In the genomic region with DNA sequence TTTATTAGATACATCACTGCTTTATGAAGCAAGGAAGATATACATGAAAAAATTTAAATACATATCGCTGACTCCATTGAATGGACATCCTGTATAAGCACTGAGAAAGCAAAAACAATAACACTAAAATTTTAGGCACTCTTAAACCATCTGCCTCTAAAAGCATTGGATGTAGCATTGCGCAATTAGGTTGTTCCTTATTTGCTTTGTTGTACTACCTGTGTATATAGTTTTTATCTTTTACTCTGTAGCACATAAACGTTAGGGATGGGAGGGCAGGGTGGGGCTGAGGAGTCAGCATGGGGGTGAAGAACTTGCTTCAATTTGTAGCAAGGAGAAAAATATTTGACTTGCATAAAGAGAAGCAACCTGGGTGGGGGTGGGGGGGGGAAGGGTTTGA, we compare ENCODE assay signal across 15 mouse cellular contexts. TPM values are rescaled to one million over a fixed set of nuclear protein-coding genes. Genes with fewer than 3 reads are reported as not detected.
DNase-seq lines count a peak whose midpoint lies in the region; ATAC-seq and TF ChIP-seq lines count a peak whose summit lies in the region.
"Had no signal": no experiment of that assay in that cellular context is flagged by ENCODE, and none has a peak within 500 bp of the region (broad histone marks: within the 10 kb centered on the region; RNA-seq: fewer than 3 reads in every experiment).

No protein-coding gene starts in this region.

- TF ChIP-seq EP300 in heart, adult 2 months (IDR thresholded peaks at IDR 0.05; ENCODE audit: insufficient read depth, low read depth, low read length): no peak

- TF ChIP-seq POLR2A in heart, adult 2 months (IDR thresholded peaks at IDR 0.05; ENCODE audit: insufficient read depth, low read depth, low read length): no peak

- no peaks in the 10 kb centered on the region for H3K9me3 ChIP-seq in erythroblast, embryonic 14.5 days (ENCODE audit: control insufficient read depth, low read length)
- no peaks in the 10 kb centered on the region for H3K9me3 ChIP-seq in liver, embryonic 12.5 days (replicated peaks)
- no peaks in the 10 kb centered on the region for H3K9me3 ChIP-seq in midbrain, embryonic 13.5 days
- H3K9me3 ChIP-seq: embryonic facial prominence, embryonic 13.5 days; G1E; intestine, embryonic 15.5 days had no signal

- H3K4me2 ChIP-seq in liver, embryonic 12.5 days: peak overlapping the region; percentile 19; the same call in 1 of the 2 replicates
- H3K4me2 ChIP-seq in midbrain, embryonic 13.5 days (replicated peaks): peak overlapping the region; percentile 33
- H3K4me2 ChIP-seq: intestine, embryonic 15.5 days had no signal

- H3K4me1 ChIP-seq in erythroblast, embryonic 14.5 days (ENCODE audit: control insufficient read depth): peaks cover 43% of the 10 kb centered on the region
- peaks cover 43% of the 10 kb centered on the region for H3K4me1 ChIP-seq in liver, embryonic 12.5 days
- peaks cover 52% of the 10 kb centered on the region for H3K4me1 ChIP-seq in midbrain, embryonic 13.5 days (replicated peaks)
- peaks cover under 1% of the 10 kb centered on the region; the same call in 1 of the 2 replicates for H3K4me1 ChIP-seq in heart, adult 2 months (ENCODE audit: control insufficient read depth, insufficient read depth, low read length)

- no peaks in the 10 kb centered on the region; the same call in 1 of the 2 replicates for H3K79me2 ChIP-seq in heart, adult 2 months (replicated peaks; ENCODE audit: control insufficient read depth, insufficient read depth, low read length)

- H3K9ac ChIP-seq in liver, embryonic 12.5 days: no peak overlapping the region
- H3K9ac ChIP-seq in midbrain, embryonic 13.5 days (replicated peaks): no peak overlapping the region
- H3K9ac ChIP-seq in heart, adult 2 months (ENCODE audit: low read depth, low read length): no peak overlapping the region
- H3K9ac ChIP-seq: embryonic facial prominence, embryonic 13.5 days; intestine, embryonic 15.5 days; lung, embryonic 14.5 days had no signal

- H3K27ac ChIP-seq in liver, embryonic 12.5 days: no peak overlapping the region
- H3K27ac ChIP-seq in midbrain, embryonic 13.5 days: no peak overlapping the region
- H3K27ac ChIP-seq in heart, adult 2 months: no peak overlapping the region
- H3K27ac ChIP-seq: embryonic facial prominence, embryonic 13.5 days; intestine, embryonic 15.5 days had no signal

- H3K36me3 ChIP-seq in erythroblast, embryonic 14.5 days (ENCODE audit: control insufficient read depth): peaks cover 45% of the 10 kb centered on the region
- H3K36me3 ChIP-seq in liver, embryonic 12.5 days: peaks cover 29% of the 10 kb centered on the region
- no peaks in the 10 kb centered on the region for H3K36me3 ChIP-seq in midbrain, embryonic 13.5 days
- peaks cover 20% of the 10 kb centered on the region for H3K36me3 ChIP-seq in heart, adult 2 months (ENCODE audit: control insufficient read depth, insufficient read depth, low read length)
- H3K36me3 ChIP-seq: embryonic facial prominence, embryonic 13.5 days; intestine, embryonic 15.5 days had no signal

- intact Hi-C loops in heart, adult 2 months (cut with DNase I): loop anchor here (5.0 kb wide), 1 partner anchor 58 kb away; a partner anchor contains a TSS

- no peak for DNase-seq in liver
- peak; percentile 52 for DNase-seq in Muller cell, postnatal 12 days (ENCODE audit: inconsistent ontology term)
- DNase-seq in ovary, postnatal 10 days (ENCODE audit: low spot score): no peak
- DNase-seq in heart, adult 2 months: no peak
- DNase-seq: cerebellum, adult 11 months; kidney, postnatal 25 days; left cerebral cortex, postnatal 4 days; lung, embryonic 14.5 days had no signal

- H3K27me3 ChIP-seq in erythroblast, embryonic 14.5 days (ENCODE audit: control insufficient read depth): peaks cover 4% of the 10 kb centered on the region
- H3K27me3 ChIP-seq in liver, embryonic 12.5 days (replicated peaks): no peaks in the 10 kb centered on the region; the same call in 1 of the 2 replicates
- no peaks in the 10 kb centered on the region for H3K27me3 ChIP-seq in midbrain, embryonic 13.5 days
- no peaks in the 10 kb centered on the region for H3K27me3 ChIP-seq in heart, adult 2 months (ENCODE audit: control insufficient read depth, insufficient read depth, low read length)
- H3K27me3 ChIP-seq: embryonic facial prominence, embryonic 13.5 days; intestine, embryonic 15.5 days had no signal

- H3K4me3 ChIP-seq in erythroblast, embryonic 14.5 days (replicated peaks): peak overlapping the region; percentile 74
- no peak overlapping the region for H3K4me3 ChIP-seq in liver, embryonic 12.5 days
- H3K4me3 ChIP-seq in midbrain, embryonic 13.5 days (replicated peaks): peak overlapping the region; percentile 19; the same call in 1 of the 2 replicates
- H3K4me3 ChIP-seq in heart, adult 2 months: no peak overlapping the region
- H3K4me3 ChIP-seq: embryonic facial prominence, embryonic 13.5 days; intestine, embryonic 15.5 days had no signal

- ATAC-seq in erythroblast, adult 5-6 weeks (replicated peaks; ENCODE audit: low FRiP score, poor library complexity, severe bottlenecking): no peak
- ATAC-seq in liver, embryonic 12.5 days: no peak
- ATAC-seq in midbrain, embryonic 13.5 days: no peak
- ATAC-seq: intestine, embryonic 15.5 days had no signal

- 58% methylated on average over 3 of the region's 3 CpGs for WGBS in liver, embryonic 12.5 days (ENCODE audit: insufficient replicate concordance)
- WGBS in midbrain, embryonic 13.5 days: 75% methylated on average over 3 of the region's 3 CpGs
- WGBS in heart, adult 2 months: 51% methylated on average over 3 of the region's 3 CpGs

- no peak for TF ChIP-seq CTCF in heart, adult 2 months (IDR thresholded peaks at IDR 0.05)

RNA-seq across cellular contexts. Expression of a gene that starts 4.1 kb away (rescaled TPM):
- 6.9 and 7.0 TPM in 2 replicates for polyA plus RNA-seq in erythroblast, embryonic 14.5 days (2012)
- total RNA-seq in erythroblast, adult 5-6 weeks (2015; ENCODE audit: low replicate concordance): 256 and 258 TPM in 2 replicates
- 354 and 386 TPM in 2 replicates for total RNA-seq in erythroblast, adult 5-6 weeks (2017; ENCODE audit: low replicate concordance)
- 9.5 and 9.9 TPM in 2 replicates for polyA plus RNA-seq in liver, embryonic 12.5 days (2016; fragmentation: Nextera tagmentation; extraction: Ambion mirVana)
- polyA plus RNA-seq in midbrain, embryonic 13.5 days (2015; fragmentation: Nextera tagmentation; extraction: Ambion mirVana): 33.8 and 35.1 TPM in 2 replicates
- 10 to 100 TPM; 35.9 to 42.0 TPM for total RNA-seq in heart, adult 2 months (2021)
- 14.6 and 15.0 TPM in 2 replicates for polyA plus RNA-seq in heart, adult 2 months (2012; rRNA removed)

RNA-seq across cellular contexts. Expression of a gene that starts 25.9 kb away (rescaled TPM):
- 0.36 and 0.61 TPM in 2 replicates for polyA plus RNA-seq in erythroblast, embryonic 14.5 days (2012)
- total RNA-seq in erythroblast, adult 5-6 weeks (2015; ENCODE audit: low replicate concordance): 2.7 and 5.0 TPM in 2 replicates
- total RNA-seq in erythroblast, adult 5-6 weeks (2017; ENCODE audit: low replicate concordance): 2.1 and 8.3 TPM in 2 replicates
- 7.1 and 8.4 TPM in 2 replicates for polyA plus RNA-seq in liver, embryonic 12.5 days (2016; fragmentation: Nextera tagmentation; extraction: Ambion mirVana)
- 45.0 and 47.9 TPM in 2 replicates for polyA plus RNA-seq in midbrain, embryonic 13.5 days (2015; fragmentation: Nextera tagmentation; extraction: Ambion mirVana)
- total RNA-seq in heart, adult 2 months (2021): 1 to 10 TPM; 3.2 to 4.8 TPM
- 4.4 and 6.1 TPM in 2 replicates for polyA plus RNA-seq in heart, adult 2 months (2012; rRNA removed)

RNA-seq across cellular contexts. Expression of a gene that starts 57.3 kb away (rescaled TPM):
- polyA plus RNA-seq in erythroblast, embryonic 14.5 days (2012): 0.01 and 0.03 TPM in 2 replicates
- 0.19 and 2.1 TPM in 2 replicates for total RNA-seq in erythroblast, adult 5-6 weeks (2015; ENCODE audit: low replicate concordance)
- total RNA-seq in erythroblast, adult 5-6 weeks (2017; ENCODE audit: low replicate concordance): 4.9 and 6.4 TPM in 2 replicates
- polyA plus RNA-seq in liver, embryonic 12.5 days (2016; fragmentation: Nextera tagmentation; extraction: Ambion mirVana): 2.2 and 2.3 TPM in 2 replicates
- polyA plus RNA-seq in midbrain, embryonic 13.5 days (2015; fragmentation: Nextera tagmentation; extraction: Ambion mirVana): 3.0 and 3.7 TPM in 2 replicates
- total RNA-seq in heart, adult 2 months (2021): 1 to 10 TPM; 6.9 to 9.3 TPM
- polyA plus RNA-seq in heart, adult 2 months (2012; rRNA removed): 3.6 and 4.4 TPM in 2 replicates

Comparison
In these comparisons a context has a peak if more than half of its experiments do, and no peak if none do; other contexts are left out.
1. H3K4me3 ChIP-seq: peak in erythroblast, embryonic 14.5 days (single experiment) and midbrain, embryonic 13.5 days (single experiment); none in liver, embryonic 12.5 days (single experiment) and heart, adult 2 months (single experiment).